Mouse (Mus musculus): ENCODE results near the gene Klf12.

Gene Klf12

GRCm38 (mm10) chr14:100052876-100053275 lies 231.6 kb downstream of the Klf12 start:
- in situ Hi-C loops (cut with MboI, MseI) = no loop called here

- in situ Hi-C loops (cut with MboI, MseI) = no loop called here
Measured at GRCm38 (mm10) chr14:100045431-100045830, 239.0 kb downstream of the Klf12 start.

GRCm38 (mm10) chr14:100041823-100042222 lies 242.7 kb downstream of the Klf12 start:
- in situ Hi-C loops (cut with MboI, MseI) = no loop called here

GRCm38 (mm10) chr14:100026671-100027070 lies 257.8 kb downstream of the Klf12 start:
- in situ Hi-C loops (cut with MboI, MseI) = loop anchor here in 1 of 2 experiments (10.0 kb wide), 1 partner anchor 1838 kb away; no protein-coding TSS in a partner anchor

GRCm38 (mm10) chr14:100017219-100017618 lies 267.3 kb downstream of the Klf12 start:
- in situ Hi-C loops (cut with MboI, MseI) = loop anchor here in 1 of 2 experiments (25.0 kb wide), 1 partner anchor 1370 kb away; no protein-coding TSS in a partner anchor

- in situ Hi-C loops (cut with MboI, MseI) = loop anchor here in 1 of 2 experiments (25.0 kb wide), 1 partner anchor 1377 kb away; no protein-coding TSS in a partner anchor
Measured at GRCm38 (mm10) chr14:100010525-100010924, 274.0 kb downstream of the Klf12 start.

GRCm38 (mm10) chr14:100009790-100010382 lies 274.6 kb downstream of the Klf12 start:
- in situ Hi-C loops (cut with MboI, MseI) = loop anchor here in 1 of 2 experiments (25.0 kb wide), 1 partner anchor 1377 kb away; no protein-coding TSS in a partner anchor

GRCm38 (mm10) chr14:99983510-99983909 lies 301.0 kb downstream of the Klf12 start:
- in situ Hi-C loops (cut with MboI, MseI) = no loop called here

- in situ Hi-C loops (cut with MboI, MseI) = no loop called here
Measured at GRCm38 (mm10) chr14:99981209-99981608, 303.3 kb downstream of the Klf12 start.

- in situ Hi-C loops (cut with MboI, MseI) = no loop called here
Measured at GRCm38 (mm10) chr14:99967920-99968319, 316.6 kb downstream of the Klf12 start.

- in situ Hi-C loops (cut with MboI, MseI) = no loop called here
Measured at GRCm38 (mm10) chr14:99960500-99961229, 323.8 kb downstream of the Klf12 start.

GRCm38 (mm10) chr14:99955133-99955532 lies 329.3 kb downstream of the Klf12 start:
- in situ Hi-C loops (cut with MboI, MseI) = no loop called here

GRCm38 (mm10) chr14:99944221-99945108 lies 340.0 kb downstream of the Klf12 start:
- in situ Hi-C loops (cut with MboI, MseI) = no loop called here

GRCm38 (mm10) chr14:99943156-99943555 lies 341.3 kb downstream of the Klf12 start:
- in situ Hi-C loops (cut with MboI, MseI) = no loop called here

- in situ Hi-C loops (cut with MboI, MseI) = no loop called here
Measured at GRCm38 (mm10) chr14:99933456-99933855, 351.0 kb downstream of the Klf12 start.

GRCm38 (mm10) chr14:99931879-99932278 lies 352.6 kb downstream of the Klf12 start:
- in situ Hi-C loops (cut with MboI, MseI) = no loop called here

- in situ Hi-C loops (cut with MboI, MseI) = no loop called here
Measured at GRCm38 (mm10) chr14:99911912-99912311, 372.6 kb downstream of the Klf12 start.

- in situ Hi-C loops (cut with MboI, MseI) = no loop called here
Measured at GRCm38 (mm10) chr14:99910876-99911275, 373.6 kb downstream of the Klf12 start.

GRCm38 (mm10) chr14:99900902-99901301 lies 383.6 kb downstream of the Klf12 start:
- in situ Hi-C loops (cut with MboI, MseI) = no loop called here

GRCm38 (mm10) chr14:99898861-99899260 lies 385.6 kb downstream of the Klf12 start:
- in situ Hi-C loops (cut with MboI, MseI) = loop anchor here in 1 of 2 experiments (5.0 to 10.0 kb wide), 2 partner anchors 294 to 757 kb away; no protein-coding TSS in a partner anchor

- in situ Hi-C loops (cut with MboI, MseI) = loop anchor here (5.0 to 10.0 kb wide), 2 partner anchors 290 to 753 kb away; no protein-coding TSS in a partner anchor
Measured at GRCm38 (mm10) chr14:99894708-99895383, 389.6 kb downstream of the Klf12 start.

Data from T-helper 17 cell (primary cell).